Mouse (Mus musculus) c-Kit-positive CD71-negative TER-119-negative erythroid progenitor cells, embryonic 14.5 days (primary cell): ENCODE measurements at regions not wholly inside any gene's neighbourhood (a gene's known extent, or its start where the extent isn't known, plus 50 kb on each side); places are given as distances from the start of the nearest gene placed in this dataset.

Source experiments
- DNase-seq: peaks from one replicate; pipeline ENCODE4 v3.0.0-alpha.2; 2013; ENCODE audit warnings: low read depth

DNA sequence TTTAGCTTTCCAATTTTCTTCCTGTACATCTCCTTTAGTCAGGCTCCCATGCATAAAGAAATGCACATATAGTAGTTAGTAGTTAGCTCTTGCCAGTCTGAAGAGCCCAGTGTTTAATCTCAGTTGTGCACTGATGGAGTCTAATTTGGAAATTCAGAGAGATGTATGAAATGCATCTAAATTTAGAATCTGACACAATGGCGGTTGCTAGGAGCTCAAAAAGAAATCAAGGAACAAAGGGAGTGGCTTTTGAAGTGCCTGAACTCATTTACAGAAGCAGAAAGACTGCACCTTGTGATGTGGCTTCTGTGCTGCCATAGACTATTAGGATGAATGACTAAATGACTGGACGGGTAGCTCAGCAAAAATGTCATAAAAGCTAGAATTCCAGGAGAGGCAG, 916.3 kb downstream of the Rps29 start:
- DNase-seq = no peak

DNA sequence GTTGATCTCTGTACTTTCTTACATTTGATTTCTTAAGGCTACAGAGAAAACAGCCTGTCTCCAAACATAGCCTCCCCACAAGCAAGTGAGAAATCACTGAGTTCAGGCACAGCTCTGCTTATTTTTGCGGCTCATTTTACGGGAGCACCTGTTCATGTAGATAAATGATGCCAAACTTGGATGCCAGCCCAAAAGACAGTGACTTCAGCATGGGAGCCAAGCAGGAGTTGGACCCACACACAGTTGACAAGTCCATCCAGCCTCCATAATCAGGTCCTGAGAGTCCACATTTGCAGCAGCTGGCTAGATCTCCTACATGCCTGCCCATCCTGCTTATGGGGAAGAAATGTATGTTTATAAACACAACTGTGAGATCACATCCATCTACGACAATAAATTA, 927.2 kb downstream of the Rps29 start:
- no peak for DNase-seq

GRCm38 (mm10) chr12:68217091-68217490, 941.9 kb downstream of the Rps29 start:
- DNase-seq = no peak

GRCm38 (mm10) chr12:68208302-68208701, 950.7 kb downstream of the Rps29 start:
- DNase-seq = no peak

- DNase-seq = no peak
These were observed 961.5 kb upstream of the Mdga2 start for GRCm38 (mm10) chr12:68183858-68184257.

- no peak for DNase-seq
These were observed 939.0 kb upstream of the Mdga2 start for GRCm38 (mm10) chr12:68161317-68161716.

GRCm38 (mm10) chr12:68148066-68148465, 925.7 kb upstream of the Mdga2 start:
- DNase-seq = no peak

- no peak for DNase-seq
These were observed 917.5 kb upstream of the Mdga2 start for GRCm38 (mm10) chr12:68139831-68140230.

DNA sequence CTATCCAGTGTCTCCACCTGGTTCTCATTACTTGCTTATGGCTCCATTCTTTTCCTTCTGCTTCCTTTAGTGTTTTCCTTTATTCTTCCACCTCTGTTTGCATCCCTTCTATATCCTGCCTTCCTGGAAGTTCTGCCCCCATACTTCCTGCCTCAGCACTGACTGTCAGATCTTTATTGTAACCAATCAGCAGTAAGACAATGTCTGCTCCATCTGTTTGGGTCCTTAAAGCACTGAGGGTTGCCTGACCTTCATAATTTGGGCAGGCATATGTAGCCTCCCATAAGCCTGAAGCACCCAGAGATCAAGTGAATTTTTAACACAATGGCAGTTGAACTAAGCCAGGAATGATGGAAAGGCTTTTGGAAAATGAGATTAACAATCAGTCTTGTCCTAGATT, 909.4 kb upstream of the Mdga2 start:
- no peak for DNase-seq

DNA sequence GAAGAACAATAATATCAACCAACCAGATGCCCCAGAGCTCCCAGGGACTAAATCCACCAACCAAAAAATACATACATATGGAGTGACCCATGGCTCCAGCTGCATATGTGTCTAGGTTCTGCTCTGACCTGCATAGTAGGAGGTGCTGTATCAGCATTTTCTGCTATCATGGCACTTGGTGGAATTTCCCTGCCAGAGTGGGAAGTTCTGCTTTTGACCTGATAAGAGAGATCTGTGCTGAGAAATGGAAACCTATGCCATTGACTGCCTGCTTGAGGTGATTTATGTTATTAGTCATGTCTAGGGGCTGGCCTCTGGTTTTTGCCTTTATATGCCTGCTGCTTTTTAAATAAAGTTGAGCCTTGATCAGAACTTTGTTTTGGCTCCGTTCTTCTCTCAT, 893.4 kb upstream of the Mdga2 start:
- peak; percentile 0 for DNase-seq
